Mouse (Mus musculus): ENCODE results near the gene Lpp.

DNA sequence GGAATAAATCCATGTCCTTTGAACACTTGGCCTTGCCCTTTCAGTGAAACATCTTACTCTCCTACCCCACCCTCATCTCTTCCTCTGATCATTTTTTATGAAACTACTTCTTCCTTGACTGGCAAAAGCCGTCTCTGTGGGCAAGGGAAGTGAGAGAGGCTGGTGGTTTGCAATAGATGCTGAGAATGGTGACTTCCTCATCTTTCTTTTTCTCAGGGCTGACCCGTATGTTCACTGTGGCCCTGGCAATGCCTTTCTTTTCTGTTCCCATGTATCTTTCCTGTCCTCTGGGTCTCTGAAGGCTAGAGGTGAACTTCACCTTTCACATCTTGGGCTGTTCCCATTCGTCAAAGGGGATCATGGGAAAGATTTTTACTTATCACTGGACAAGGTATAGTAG is 226.7 kb downstream of the Lpp start:
- no peak for TF ChIP-seq CTCF (IDR thresholded peaks at IDR 0.05; ENCODE audit: insufficient read depth, low read depth, low read length)
- TF ChIP-seq POLR2A (IDR thresholded peaks at IDR 0.05; ENCODE audit: insufficient read depth, low read depth, low read length) = no peak
